Mouse (Mus musculus) embryonic facial prominence, embryonic 14.5 days (tissue): ENCODE measurements at regions not wholly inside any gene's neighbourhood (a gene's known extent, or its start where the extent isn't known, plus 50 kb on each side); places are given as distances from the start of the nearest gene placed in this dataset.

ENCODE experiments used
- ATAC-seq: fragments of 200-750 bp; cut with Nextera tagmentation; 2 replicates; pipeline ENCODE4 v1.8.0; 2017; ENCODE audit warnings: low read depth, moderate number of reproducible peaks, moderate TSS enrichment
- DNase-seq: peaks from one replicate; pipeline ENCODE4 v3.0.0-alpha.2; 2015; ENCODE audit warnings: low spot score
- H3K27ac ChIP-seq: fragments of 300-500 bp; sonication (generic); replicated peaks from 2 replicates; pipeline ENCODE4 v1.5.1; 2014; ENCODE audit warnings: low read depth, mild to moderate bottlenecking, low read length, moderate library complexity
- H3K27me3 ChIP-seq: fragments of 300-500 bp; sonication (generic); replicated peaks from 2 replicates; pipeline ENCODE4 v1.6.1; 2014; ENCODE audit warnings: low read length; ENCODE audit not compliant: control insufficient read depth, insufficient read depth
- H3K36me3 ChIP-seq: fragments of 300-500 bp; sonication (generic); 2 replicates; pipeline ENCODE4 v1.6.1; 2014; ENCODE audit warnings: low read length, mixed read lengths; ENCODE audit not compliant: control insufficient read depth, insufficient read depth
- H3K4me1 ChIP-seq: fragments of 300-500 bp; sonication (generic); 2 replicates; pipeline ENCODE4 v1.6.1; 2014; ENCODE audit warnings: antibody characterized with exemption, low read length; ENCODE audit not compliant: control insufficient read depth, insufficient read depth
- H3K4me2 ChIP-seq: fragments of 300-500 bp; sonication (generic); 2 replicates; pipeline ENCODE4 v1.6.1; 2014; ENCODE audit warnings: low read depth, mild to moderate bottlenecking, low read length, moderate library complexity, mixed read lengths
- H3K4me3 ChIP-seq: fragments of 300-500 bp; sonication (generic); 2 replicates; pipeline ENCODE4 v1.5.1; 2014; ENCODE audit warnings: low read depth, mild to moderate bottlenecking, low read length
- H3K9ac ChIP-seq: fragments of 300-500 bp; sonication (generic); 2 replicates; pipeline ENCODE4 v1.6.1; 2014; ENCODE audit warnings: low read depth, mild to moderate bottlenecking, low read length, moderate library complexity, mixed read lengths
- H3K9me3 ChIP-seq: fragments of 300-500 bp; sonication (generic); 2 replicates; pipeline ENCODE4 v1.6.1; 2016; ENCODE audit warnings: low read length; ENCODE audit not compliant: control insufficient read depth
- WGBS: fragments of 180-500 bp; shearing (Covaris S2); extraction: QIAGEN DNeasy Blood & Tissue Kit; methylation state at CpG from one replicate; pipeline ENCODE4 v1.1.7; 2014; 5-methylcytosine and 5-hydroxymethylcytosine counted together

DNA sequence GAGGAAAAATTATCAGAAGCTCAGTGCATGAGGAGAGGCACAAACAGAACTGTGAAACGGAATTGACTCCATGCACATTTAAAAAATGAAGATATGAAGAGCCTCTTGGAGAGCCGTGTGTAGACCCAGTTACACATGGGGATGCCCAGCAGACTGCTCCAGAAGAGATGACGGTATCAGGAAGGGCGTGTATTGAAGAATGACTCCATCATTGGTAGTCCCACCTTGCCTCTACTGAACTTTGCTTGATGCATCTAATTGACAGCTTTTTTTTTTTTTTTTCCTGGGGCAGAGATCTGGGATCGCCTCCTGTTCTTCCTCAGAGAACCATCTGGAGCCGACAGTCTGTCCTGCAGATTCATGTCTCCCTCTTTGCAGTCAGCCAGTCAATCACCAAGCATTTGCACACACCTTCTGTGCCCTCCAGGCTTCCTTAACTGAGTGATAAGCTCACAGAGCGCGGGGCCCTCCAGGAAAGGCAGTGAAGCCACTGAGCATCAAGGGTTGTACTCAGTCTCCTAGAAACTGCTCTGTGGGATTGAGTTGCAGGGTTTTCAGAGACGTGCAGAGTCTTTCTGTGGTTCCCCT, 57.6 kb upstream of the D1Pas1 start:
- no peaks in the 10 kb centered on the region for H3K36me3 ChIP-seq
- H3K9me3 ChIP-seq: no peaks in the 10 kb centered on the region
- H3K27me3 ChIP-seq: no peaks in the 10 kb centered on the region
- no peak overlapping the region for H3K9ac ChIP-seq
- H3K4me2 ChIP-seq: no peak overlapping the region
- DNase-seq (no peak), ATAC-seq (no peak)
- H3K4me3 ChIP-seq: no peak overlapping the region
- no peaks in the 10 kb centered on the region for H3K4me1 ChIP-seq
- WGBS: 71% methylated on average over 9 of the region's 9 CpGs
- no peak overlapping the region for H3K27ac ChIP-seq

GRCm38 (mm10) chr1:186909073-186909472, 58.1 kb upstream of the D1Pas1 start:
- DNase-seq: no peak
- Histone ChIP-seq H3K9ac (no peak overlapping the region), H3K27ac (no peak overlapping the region), H3K27me3 (no peaks in the 10 kb centered on the region), H3K4me3 (no peak overlapping the region), H3K4me1 (no peaks in the 10 kb centered on the region), H3K4me2 (no peak overlapping the region), H3K9me3 (no peaks in the 10 kb centered on the region), H3K36me3 (no peaks in the 10 kb centered on the region)
- no peak for ATAC-seq
- WGBS: 79% methylated on average over 9 of the region's 9 CpGs

DNA sequence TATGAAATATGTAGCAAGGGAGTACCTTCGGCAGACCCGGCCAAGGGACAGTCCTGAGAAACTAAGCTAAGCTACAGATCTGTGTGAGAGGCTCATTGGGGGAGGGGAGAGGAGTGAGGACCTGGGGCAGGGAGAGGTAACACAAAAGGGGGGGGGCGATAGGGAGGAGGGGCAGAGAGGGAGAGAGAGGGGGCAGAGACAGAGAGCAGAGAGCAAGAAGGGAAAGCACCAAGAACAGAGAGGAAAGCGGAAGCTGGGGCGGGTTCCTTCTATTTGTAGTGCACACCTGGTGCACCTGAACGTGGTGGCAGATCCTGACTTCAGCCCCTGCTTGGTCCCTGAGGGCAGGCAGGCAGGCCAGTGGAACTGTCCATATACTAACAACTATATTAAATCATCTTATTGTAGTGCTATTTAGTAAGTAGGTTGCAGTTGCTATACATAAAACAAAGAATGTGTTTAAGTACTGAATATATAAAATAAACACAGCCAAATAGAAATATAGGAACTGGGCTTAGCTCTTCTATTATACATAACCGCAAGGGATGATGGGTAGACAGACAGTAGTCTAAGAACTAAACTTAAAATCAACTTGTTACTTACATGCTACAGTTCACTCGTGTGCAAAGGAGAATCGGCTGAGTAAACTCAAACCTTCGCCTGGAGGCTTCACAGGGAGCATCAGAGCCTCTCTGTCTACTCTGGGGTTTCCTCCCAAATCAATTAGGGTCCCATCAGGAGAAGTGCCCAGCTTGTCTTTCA, 59.6 kb upstream of the D1Pas1 start:
- 75% methylated on average over 10 of the region's 10 CpGs for WGBS

DNA sequence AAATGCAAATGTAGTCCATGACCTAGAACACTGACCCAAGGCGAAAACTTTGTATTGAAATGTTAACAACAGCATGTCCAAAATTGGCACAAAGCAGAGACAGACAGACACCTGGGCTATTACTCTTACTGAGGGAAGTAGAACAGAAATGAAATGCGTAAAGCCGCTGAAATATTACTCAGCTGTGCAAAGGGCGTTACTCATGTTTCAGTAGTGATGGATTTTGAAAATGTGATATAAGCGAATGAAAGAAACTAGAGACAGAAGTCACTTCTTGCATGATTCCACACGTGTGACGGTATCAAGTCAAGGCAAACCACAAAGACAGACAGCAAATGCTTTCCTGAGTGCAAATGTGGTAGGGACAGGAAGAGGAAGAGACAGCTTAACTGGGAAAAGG, 61.3 kb upstream of the D1Pas1 start:
- 86% methylated on average over 7 of the region's 7 CpGs for WGBS
- H3K4me1 ChIP-seq: no peaks in the 10 kb centered on the region
- no peaks in the 10 kb centered on the region for H3K9me3 ChIP-seq
- no peak overlapping the region for H3K9ac ChIP-seq
- no peaks in the 10 kb centered on the region for H3K27me3 ChIP-seq
- H3K27ac ChIP-seq: no peak overlapping the region
- H3K36me3 ChIP-seq: no peaks in the 10 kb centered on the region
- DNase-seq (no peak), ATAC-seq (no peak)
- H3K4me2 ChIP-seq: no peak overlapping the region
- no peak overlapping the region for H3K4me3 ChIP-seq

More for the DNA sequence above, 59.6 kb upstream of the D1Pas1 start:
- no peaks in the 10 kb centered on the region for H3K36me3 ChIP-seq
- DNase-seq: no peak
- no peak overlapping the region for H3K4me3 ChIP-seq
- no peaks in the 10 kb centered on the region for H3K4me1 ChIP-seq
- ATAC-seq: no peak
- no peaks in the 10 kb centered on the region for H3K27me3 ChIP-seq
- H3K27ac ChIP-seq: no peak overlapping the region
- no peak overlapping the region for H3K4me2 ChIP-seq
- no peaks in the 10 kb centered on the region for H3K9me3 ChIP-seq
- H3K9ac ChIP-seq: no peak overlapping the region

- no peak overlapping the region for H3K27ac ChIP-seq
- no peak overlapping the region for H3K4me2 ChIP-seq
- 68% methylated on average over 6 of the region's 6 CpGs for WGBS
- H3K27me3 ChIP-seq: no peaks in the 10 kb centered on the region
- no peaks in the 10 kb centered on the region for H3K36me3 ChIP-seq
- ATAC-seq: no peak
- H3K9ac ChIP-seq: no peak overlapping the region
- H3K9me3 ChIP-seq: no peaks in the 10 kb centered on the region
- no peak for DNase-seq
- H3K4me3 ChIP-seq: no peak overlapping the region
- H3K4me1 ChIP-seq: no peaks in the 10 kb centered on the region
These were observed 65.7 kb upstream of the D1Pas1 start for GRCm38 (mm10) chr1:186901548-186901947.

DNA sequence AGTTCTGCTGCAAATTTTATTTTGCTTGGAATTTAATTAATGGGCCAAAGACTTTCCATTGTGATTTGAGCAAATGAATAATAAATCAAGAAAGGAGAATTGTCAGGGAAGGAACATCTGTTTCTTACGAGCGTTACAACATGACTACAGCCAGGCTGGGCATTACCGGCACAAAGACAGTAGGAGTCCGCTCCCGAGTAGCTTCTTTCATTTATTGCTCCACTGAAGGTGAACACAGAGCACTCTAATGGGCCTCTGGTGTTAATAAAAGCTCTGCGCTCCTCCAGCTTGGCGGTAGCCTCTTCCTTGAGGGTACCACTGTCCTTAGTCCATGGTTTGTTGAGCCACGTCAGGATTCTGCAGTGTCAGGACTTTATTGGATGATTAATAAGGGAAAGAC, 69.0 kb upstream of the D1Pas1 start:
- 0 out of 2 replicates have a peak, but pooled peaks cover 5% of the 10 kb centered on the region for H3K9me3 ChIP-seq
- no peak for ATAC-seq
- no peak overlapping the region for H3K4me3 ChIP-seq
- 73% methylated on average over 8 of the region's 8 CpGs for WGBS
- no peak overlapping the region for H3K27ac ChIP-seq
- no peak overlapping the region for H3K4me2 ChIP-seq
- DNase-seq: no peak
- no peak overlapping the region for H3K9ac ChIP-seq
- no peaks in the 10 kb centered on the region for H3K4me1 ChIP-seq
- H3K27me3 ChIP-seq: no peaks in the 10 kb centered on the region
- H3K36me3 ChIP-seq: no peaks in the 10 kb centered on the region

DNA sequence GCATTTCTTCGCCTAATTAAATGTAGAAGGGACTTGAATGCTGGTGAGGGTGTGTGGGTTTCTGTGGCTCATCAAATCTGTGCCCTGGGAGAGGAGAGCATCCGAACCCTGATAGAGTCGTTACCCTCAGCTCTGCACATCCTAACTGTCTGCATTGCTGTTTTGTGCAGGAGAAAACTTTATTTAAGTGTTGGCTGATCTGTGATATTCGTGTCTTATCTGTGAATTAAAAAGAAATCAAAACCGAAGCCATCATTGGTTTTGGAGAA, 77.7 kb upstream of the D1Pas1 start:
- DNase-seq (no peak), ATAC-seq (0 out of 2 replicates have a peak, but pooled peaks have one; percentile 18)
- H3K27ac ChIP-seq: no peak overlapping the region
- H3K36me3 ChIP-seq: no peaks in the 10 kb centered on the region
- H3K9me3 ChIP-seq: no peaks in the 10 kb centered on the region
- no peak overlapping the region for H3K9ac ChIP-seq
- no peaks in the 10 kb centered on the region for H3K27me3 ChIP-seq
- 55% methylated on average over 5 of the region's 5 CpGs for WGBS
- no peak overlapping the region for H3K4me2 ChIP-seq
- no peak overlapping the region for H3K4me3 ChIP-seq
- 0 out of 2 replicates have a peak, but pooled peaks cover 3% of the 10 kb centered on the region for H3K4me1 ChIP-seq

DNA sequence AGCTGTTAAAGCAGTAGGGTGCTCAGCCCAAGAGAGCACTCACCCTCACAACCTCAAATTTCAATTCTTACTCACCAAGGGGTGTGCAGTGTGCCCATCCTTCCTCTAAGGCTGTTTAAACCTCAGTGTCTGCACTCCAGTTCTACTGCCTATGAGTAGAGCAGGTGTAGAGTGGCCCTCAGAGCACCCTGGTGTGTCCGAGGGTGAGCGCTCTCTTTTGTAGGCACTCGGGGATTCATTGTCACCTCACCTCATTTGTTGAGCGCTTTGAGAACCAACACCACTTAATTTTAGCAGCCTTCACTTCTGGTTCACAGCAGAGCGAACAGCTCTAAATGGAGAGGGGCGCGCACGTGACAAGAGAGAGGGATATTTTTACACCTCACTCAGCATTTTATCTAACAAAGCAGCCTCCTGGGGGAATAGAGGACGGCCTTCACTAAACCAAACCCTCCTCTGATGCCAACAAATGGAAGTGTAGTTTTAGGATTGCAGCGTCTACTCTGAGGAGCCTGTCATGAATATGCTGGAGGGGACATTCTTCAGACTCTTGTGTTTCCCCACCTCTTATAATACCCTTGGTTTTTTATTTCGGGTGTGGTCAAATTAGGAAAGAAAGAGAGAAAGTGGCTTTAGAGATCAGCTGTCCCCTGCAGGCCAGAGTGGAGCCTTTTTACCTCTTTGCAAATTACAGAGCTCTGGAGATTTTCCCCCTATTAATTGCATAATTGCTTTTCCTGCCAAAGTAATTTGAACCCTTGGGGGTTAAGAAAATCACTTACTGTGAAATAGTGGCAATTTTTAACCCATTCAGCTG, 78.2 kb upstream of the D1Pas1 start:
- DNase-seq: peak; percentile 60

More for the DNA sequence above, 78.2 kb upstream of the D1Pas1 start:
- no peaks in the 10 kb centered on the region for H3K27me3 ChIP-seq
- peak; percentile 84; the same call in 1 of the 2 replicates for ATAC-seq
- no peak overlapping the region for H3K4me3 ChIP-seq
- 0 out of 2 replicates have a peak overlapping the region, but pooled peaks have one; percentile 2 for H3K4me2 ChIP-seq
- no peaks in the 10 kb centered on the region for H3K9me3 ChIP-seq
- 0 out of 2 replicates have a peak, but pooled peaks cover 3% of the 10 kb centered on the region for H3K4me1 ChIP-seq
- 46% methylated on average over 11 of the region's 11 CpGs for WGBS
- no peaks in the 10 kb centered on the region for H3K36me3 ChIP-seq
- no peak overlapping the region for H3K27ac ChIP-seq
- H3K9ac ChIP-seq: no peak overlapping the region
